Mouse (Mus musculus) testis, adult 2 months (tissue): ENCODE measurements at regions not wholly inside any gene's neighbourhood (a gene's known extent, or its start where the extent isn't known, plus 50 kb on each side); places are given as distances from the start of the nearest gene placed in this dataset.

Experiments
- CTCF ChIP-seq: fragments of 200-500 bp; IDR thresholded peaks from 2 replicates; pipeline ENCODE4 v1.5.1; 2012; ENCODE audit warnings: low read depth, mild to moderate bottlenecking, inconsistent platforms, low read length, moderate library complexity; ENCODE audit not compliant: control insufficient read depth, insufficient read depth, insufficient replicate concordance
- POLR2A ChIP-seq: fragments of 200-500 bp; IDR thresholded peaks from 2 replicates; pipeline ENCODE4 v1.6.1; 2012; ENCODE audit warnings: low read depth, mild to moderate bottlenecking, inconsistent platforms, low read length, moderate library complexity; ENCODE audit not compliant: control insufficient read depth

GRCm38 (mm10) chr3:38229686-38230085 is 255.0 kb downstream of the Ankrd50 start:
- TF ChIP-seq POLR2A: no peak
- TF ChIP-seq CTCF: no peak
